Mouse (Mus musculus): ENCODE results near the gene Arf6.

GRCm38 (mm10) chr12:69402594-69403167 lies 30.7 kb downstream of the Arf6 start:
- TF ChIP-seq CTCF (IDR thresholded peaks at IDR 0.05; ENCODE audit: borderline replicate concordance, insufficient read depth, low read depth, low read length): no peak
- no peak for TF ChIP-seq POLR2A (IDR thresholded peaks at IDR 0.05; ENCODE audit: borderline replicate concordance, insufficient read depth, low read length)

Data from cerebellum, adult 2 months (tissue).